Mouse (Mus musculus) bone marrow, adult 2 months (tissue): Measurements from ENCODE around the gene Fam209.

Experiments used
- CTCF ChIP-seq: fragments of 200-500 bp; IDR thresholded peaks from 2 replicates; pipeline ENCODE4 v1.5.1; 2011; ENCODE audit warnings: low read length, control low read depth; ENCODE audit not compliant: control insufficient read depth, insufficient read depth
- POLR2A ChIP-seq: fragments of 200-500 bp; IDR thresholded peaks from 2 replicates; pipeline ENCODE4 v1.6.1; 2011; ENCODE audit warnings: low read depth, mild to moderate bottlenecking, control low read depth, low read length, borderline replicate concordance; ENCODE audit not compliant: control insufficient read depth

DNA sequence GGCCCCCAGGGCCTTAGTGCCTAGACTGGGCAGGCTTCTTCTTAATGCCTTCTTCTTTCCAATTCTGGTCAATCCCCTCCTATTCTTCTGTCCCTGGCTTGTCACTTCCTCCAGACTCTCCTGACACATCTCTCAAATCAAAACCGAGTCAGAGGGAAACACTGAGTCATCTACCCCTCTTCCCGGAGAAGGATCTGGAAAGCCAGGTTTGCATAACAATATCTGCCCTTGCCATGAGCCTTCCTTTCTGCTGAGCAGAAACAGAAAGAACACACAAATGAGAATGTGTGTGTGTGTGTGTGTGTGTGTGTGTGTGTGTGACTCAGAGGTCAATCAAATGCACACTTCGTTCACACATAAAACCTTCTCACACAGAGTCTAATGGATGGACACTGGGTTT is 26.5 kb downstream of the Fam209 start:
- no peak for TF ChIP-seq POLR2A
- no peak for TF ChIP-seq CTCF
